Mouse (Mus musculus) bone marrow macrophage, adult 2 months (primary cell): ENCODE measurements around the gene Cavin4.

ENCODE experiments used
- CTCF ChIP-seq: IDR thresholded peaks from 2 replicates; pipeline ENCODE4 v1.5.1; 2012; ENCODE audit warnings: low read depth, mild to moderate bottlenecking, low read length, moderate library complexity
- POLR2A ChIP-seq: IDR thresholded peaks from 2 replicates; pipeline ENCODE4 v1.6.1; 2012; ENCODE audit warnings: mild to moderate bottlenecking, low read depth, low read length, borderline replicate concordance

- no peak for TF ChIP-seq POLR2A
- no peak for TF ChIP-seq CTCF
Measured at GRCm38 (mm10) chr4:48680648-48681343, 17.5 kb downstream of the Cavin4 start.
